Mouse (Mus musculus): ENCODE results near the gene S100a11.
"Not testable (repeated sequence)": the region's sequence is repeated elsewhere in the genome, so short reads cannot be mapped to it uniquely, and the experiment has no call there.

The S100a11 gene

DNA sequence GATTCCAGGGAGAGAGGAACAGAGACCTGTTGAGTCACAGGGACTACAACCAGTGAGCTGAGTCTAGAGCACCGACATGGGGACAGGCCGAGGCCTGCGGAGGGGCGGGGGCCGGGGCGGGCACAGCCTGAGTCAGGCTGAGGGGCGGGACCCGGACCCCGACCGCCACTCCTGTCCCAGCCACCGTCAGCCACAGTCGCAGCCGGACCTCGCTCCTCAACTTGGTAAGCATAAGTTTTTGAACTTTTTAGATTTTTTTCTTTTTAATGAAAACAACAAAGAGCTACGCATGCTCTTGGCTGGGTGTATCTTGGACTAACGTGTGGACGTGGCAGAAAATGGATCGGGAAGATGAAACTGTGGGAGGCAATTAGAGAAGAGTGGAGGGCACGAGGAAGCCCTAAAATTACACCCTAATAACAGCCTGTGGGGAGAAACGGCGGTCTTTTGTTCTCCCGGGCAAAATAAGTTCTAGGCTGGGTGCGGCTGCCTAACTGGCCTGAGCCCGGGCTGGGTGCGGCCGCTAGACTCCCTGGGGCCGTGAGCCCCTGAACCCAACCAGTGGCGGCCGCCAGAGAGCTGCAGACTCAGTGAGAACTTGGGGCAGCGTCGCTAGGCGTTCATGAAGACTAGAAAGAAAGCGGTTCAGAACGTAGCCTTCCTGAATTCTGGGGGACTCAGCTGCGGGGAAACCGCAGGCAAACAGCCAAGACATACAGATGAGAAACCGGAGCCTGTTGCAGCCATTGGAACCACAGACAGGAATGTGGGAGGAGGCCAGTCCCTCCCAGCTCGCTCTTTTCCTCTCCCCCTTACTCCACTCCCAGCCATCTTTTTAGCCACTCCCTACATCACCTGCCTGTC is at the start of gene S100a11:
TSS of gene S100a11 (plus strand) at position 159 of the 864 bp plus-strand sequence.
- peak; percentile 40 for DNase-seq (ENCODE audit: low read depth, low spot score)

GRCm38 (mm10) chr3:93480053-93480452 is 40.2 kb upstream of the S100a11 start:
- no peak for DNase-seq (ENCODE audit: low read depth, low spot score)

- no peak for DNase-seq (ENCODE audit: low read depth, low spot score)
Measured at GRCm38 (mm10) chr3:93481982-93482616, 38.2 kb upstream of the S100a11 start.

- DNase-seq (ENCODE audit: low read depth, low spot score): no peak
Measured at GRCm38 (mm10) chr3:93485611-93486010, 34.7 kb upstream of the S100a11 start.

DNA sequence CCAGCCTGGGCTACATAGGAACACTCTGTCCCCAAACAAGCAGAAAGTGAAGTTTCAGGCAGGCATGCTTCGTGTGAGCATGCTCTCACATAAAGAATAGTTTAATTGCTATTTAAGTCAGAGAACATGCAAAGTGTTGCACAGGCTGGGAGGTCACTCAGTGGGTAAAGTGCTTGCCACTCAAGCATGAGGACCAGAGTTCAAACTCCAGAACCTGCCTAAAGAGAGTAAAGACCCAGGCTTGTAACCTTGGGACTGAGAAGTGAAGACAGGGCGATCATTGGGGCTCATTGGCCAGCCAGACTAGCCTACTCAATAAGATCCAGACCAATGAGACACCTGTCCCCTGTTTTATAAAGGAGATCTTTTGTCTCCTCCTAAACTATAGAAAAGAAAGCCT is 31.7 kb upstream of the S100a11 start:
- DNase-seq (ENCODE audit: low read depth, low spot score): no peak

DNA sequence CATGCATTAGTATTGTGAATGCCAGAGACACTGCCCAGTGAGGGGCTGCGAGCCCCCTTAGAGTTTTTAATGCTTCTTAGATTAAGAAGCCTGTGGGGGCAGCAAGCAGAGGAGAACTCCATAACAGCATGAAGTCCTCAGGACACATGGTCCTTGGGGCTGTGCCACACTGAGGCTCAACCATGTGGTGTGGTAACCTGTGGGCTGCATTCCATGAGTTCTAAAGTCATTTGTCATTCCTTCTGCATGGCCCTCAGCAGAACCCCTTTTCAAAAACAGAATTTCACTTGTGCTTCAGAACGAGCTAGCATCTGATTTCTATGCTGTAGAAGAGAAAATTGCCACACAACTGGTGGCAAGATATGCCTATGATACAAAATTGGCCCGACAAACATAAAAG is 28.1 kb upstream of the S100a11 start:
- DNase-seq (ENCODE audit: low read depth, low spot score): no peak

DNA sequence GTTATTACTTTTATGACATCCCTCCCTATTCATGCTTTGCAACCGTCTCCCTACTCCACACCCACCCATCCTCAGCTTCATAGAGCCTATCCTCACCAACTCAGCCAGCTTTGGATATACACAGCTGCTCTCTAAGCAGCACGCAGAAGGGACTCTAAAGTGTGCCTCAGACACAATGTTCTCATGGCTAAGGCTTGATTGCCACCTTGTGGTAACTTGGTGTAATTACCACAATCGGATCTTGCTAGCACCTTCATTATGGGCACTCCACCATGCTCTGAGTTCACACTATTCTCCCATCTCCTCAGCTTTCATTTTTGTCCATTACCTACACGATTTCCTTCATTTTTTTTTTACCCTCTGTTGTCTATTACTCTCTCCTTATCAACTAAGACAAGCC is 26.3 kb upstream of the S100a11 start:
- peak; percentile 63 for DNase-seq (ENCODE audit: low read depth, low spot score)

DNA sequence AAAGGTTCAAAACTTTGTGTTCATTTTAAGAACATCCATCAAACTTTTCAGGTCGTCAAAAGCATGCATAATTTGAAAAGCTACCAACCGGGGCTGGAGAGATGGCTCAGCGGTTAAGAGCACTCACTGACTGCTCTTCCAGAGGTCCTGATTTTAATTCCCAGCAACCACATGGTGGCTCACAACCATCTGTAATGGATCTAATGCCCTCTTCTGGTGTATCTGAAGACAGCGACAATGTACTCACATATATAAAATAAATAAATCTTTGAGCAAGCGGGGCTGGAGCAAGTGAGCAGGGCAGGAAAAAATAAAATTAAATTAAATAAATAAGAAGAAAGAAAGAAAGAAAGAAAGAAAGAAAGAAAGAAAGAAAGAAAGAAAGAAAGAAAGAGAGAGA is 25.5 kb upstream of the S100a11 start:
- not testable (repeated sequence) for DNase-seq (ENCODE audit: low read depth, low spot score)

DNA sequence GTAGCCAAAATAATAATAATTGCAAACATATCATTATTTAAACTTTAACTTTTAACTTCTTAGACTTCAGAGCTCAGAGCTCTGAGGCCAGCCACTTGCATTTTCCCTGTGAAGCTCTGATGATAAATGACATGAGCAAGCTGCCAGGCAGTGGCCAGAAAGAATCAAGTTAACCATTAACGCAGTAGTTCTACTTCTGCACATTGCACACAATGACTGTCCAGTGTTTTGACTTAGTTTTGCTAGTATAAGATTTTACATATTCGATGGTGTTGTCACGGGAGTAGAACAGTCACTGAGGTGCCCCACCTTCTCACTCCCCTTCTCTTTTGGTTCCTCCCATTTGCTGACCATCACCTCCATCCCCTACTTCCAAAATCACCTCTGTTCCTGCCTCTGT is 23.2 kb upstream of the S100a11 start:
- DNase-seq (ENCODE audit: low read depth, low spot score): no peak

- no peak for DNase-seq (ENCODE audit: low read depth, low spot score)
Measured at GRCm38 (mm10) chr3:93499129-93499528, 21.2 kb upstream of the S100a11 start.

- DNase-seq (ENCODE audit: low read depth, low spot score): no peak
Measured at GRCm38 (mm10) chr3:93504536-93505189, 15.6 kb upstream of the S100a11 start.

DNA sequence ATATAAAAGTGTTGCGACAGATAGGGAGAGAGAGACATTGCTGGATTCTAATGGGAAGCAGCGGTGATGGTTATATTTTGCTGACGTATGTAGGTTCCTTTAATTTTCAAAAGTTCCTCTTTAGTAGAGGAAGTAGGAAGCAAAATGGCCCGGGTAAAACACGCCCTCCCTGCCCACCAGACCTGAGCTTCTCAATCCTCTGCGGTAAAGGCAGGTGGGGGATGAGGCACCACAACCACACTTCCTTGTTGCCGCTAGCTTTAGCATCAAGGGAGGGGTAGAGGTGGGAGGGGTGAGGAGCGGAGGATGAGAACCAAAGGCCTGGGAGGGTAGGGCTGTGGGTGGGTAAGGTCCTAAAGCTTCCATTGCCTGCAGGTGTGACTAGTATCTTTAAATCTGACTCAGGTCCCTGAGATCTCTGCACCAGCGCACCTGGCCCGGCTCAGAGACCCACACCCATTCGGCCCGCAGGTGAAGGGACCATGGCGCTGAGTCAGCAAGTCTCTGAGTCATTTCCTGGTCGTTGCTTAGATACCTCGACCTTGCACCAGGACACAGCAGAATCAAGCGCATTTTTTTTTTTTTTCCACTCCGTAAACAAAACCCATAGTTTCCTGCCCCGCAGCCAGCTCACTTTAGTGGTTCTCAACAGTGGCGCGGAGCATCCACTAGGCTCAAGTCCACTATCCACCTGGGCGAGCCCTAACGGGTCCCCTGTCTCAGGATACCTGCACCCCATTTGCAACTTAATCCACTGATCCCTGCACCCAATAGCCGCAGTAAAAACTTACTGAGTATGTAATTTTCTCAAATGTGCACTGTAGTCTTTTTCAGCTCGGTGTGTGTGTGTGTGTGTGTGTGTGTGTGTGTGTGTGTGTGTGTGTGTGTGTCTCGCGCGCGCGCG is 14.1 kb upstream of the S100a11 start:
- no peak for DNase-seq (ENCODE audit: low read depth, low spot score)

DNA sequence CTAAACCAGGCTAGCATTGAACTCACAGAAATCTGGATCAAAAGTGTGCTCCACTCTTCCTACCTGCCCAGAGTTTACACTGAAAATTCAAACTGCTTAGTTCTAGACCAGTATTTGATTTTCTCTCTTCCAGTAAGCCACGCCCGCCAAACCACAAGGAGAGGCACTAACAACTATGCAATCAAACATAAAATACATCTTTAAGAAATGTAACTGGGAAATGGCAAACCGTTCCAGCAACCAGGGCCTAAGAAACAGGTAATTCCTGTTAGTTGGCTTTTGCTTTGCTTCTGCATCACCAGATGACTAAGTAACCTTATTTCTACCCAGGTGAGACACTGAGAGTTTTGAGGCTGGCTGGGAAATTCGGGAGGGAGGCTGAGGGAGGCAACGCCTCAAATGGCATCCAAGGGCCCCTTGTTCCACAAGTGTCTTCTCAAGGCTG is 13.4 kb upstream of the S100a11 start:
- DNase-seq (ENCODE audit: low read depth, low spot score): no peak

- no peak for DNase-seq (ENCODE audit: low read depth, low spot score)
Measured at GRCm38 (mm10) chr3:93509301-93509700, 11.0 kb upstream of the S100a11 start.

DNA sequence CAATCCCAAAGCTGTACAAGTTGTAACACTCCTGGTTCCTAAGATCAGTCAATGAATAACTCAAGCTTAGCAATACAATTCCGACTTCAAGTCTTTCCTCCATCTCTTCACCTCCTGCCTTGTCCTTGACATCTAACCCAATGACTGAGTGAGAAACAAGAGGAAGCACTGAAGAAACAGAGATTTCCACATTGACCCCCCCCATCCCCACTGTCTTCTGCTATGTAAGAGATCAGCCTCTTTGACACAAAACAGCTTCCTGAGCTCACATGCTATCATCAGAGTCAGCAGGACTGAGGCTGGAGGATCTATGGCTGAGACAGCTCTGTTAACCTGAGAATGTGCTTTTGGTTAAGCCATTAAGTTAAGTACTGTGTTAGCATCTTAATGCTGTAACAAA is 9.3 kb upstream of the S100a11 start:
- DNase-seq (ENCODE audit: low read depth, low spot score): no peak

GRCm38 (mm10) chr3:93511801-93512200 is 8.5 kb upstream of the S100a11 start:
- DNase-seq (ENCODE audit: low read depth, low spot score): no peak

GRCm38 (mm10) chr3:93512386-93513101 is 7.7 kb upstream of the S100a11 start:
- DNase-seq (ENCODE audit: low read depth, low spot score): no peak

DNA sequence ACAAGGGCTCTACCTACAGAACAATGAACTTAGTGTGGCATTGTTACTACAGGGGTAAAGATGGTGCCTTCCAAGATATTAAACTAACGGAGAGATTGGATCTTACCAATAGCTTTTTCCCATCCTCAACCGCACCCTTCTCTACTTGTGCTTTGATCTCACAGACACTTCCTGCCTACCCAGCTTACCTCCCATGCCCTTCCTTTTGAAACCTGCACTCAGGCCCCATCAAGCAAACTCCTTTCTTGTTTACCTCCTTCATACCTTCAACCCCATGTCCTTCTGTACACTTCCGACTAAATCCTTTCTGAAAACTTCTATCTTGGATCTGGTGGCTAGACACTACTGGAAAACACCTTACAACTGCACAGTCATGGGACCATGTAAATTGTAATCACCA is 5.7 kb upstream of the S100a11 start:
- DNase-seq (ENCODE audit: low read depth, low spot score): no peak

DNA sequence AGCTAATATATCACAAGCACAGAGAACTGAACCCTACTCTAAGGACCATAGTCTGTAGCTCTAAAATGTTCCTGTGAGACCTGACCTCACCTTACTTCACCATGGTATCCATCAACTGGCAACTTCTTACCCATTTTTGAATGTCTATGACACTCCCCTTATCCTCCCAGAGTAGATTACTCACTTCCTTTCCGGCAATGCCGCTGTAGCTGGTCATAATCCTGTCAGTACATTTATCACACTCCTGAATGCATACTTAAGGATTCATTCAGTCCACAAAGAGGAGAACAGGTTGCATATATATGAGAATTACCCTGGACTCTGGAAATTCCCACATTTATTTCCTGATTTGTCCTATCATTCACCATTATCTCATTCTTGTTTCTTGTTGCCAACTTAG is 2.9 kb upstream of the S100a11 start:
- DNase-seq (ENCODE audit: low read depth, low spot score): no peak

DNA sequence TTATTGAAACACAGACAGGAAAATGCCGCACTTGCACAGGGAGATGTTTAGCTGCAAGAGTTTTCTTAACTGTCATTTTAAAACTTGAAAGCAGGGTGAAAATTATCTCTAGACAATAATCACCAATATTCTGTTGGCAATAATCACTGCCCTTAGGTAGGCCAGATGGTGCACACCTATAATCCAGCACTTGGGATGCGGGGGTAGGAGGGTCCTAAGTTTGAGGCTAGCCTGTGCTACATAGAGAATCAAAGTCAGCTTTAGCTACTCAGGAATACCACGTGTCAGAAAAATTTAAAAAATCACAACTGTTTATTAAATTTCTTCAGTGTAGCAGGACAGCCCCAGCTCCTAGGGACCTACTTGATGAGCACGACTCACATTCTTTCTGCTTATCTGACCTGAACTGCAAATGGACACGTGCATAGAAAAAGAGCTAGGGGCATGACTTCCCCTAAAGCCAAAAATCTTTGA is 395 bp upstream of the S100a11 start:
- no peak for DNase-seq (ENCODE audit: low read depth, low spot score)

Measured in embryo, embryonic 11.5 days (tissue).